Mouse (Mus musculus) cerebellum, adult 2 months (tissue): Measurements from ENCODE around the gene Slit1.

ENCODE experiments used
- CTCF ChIP-seq: fragments of 200-500 bp; IDR thresholded peaks from 2 replicates; pipeline ENCODE4 v1.5.1; 2011; ENCODE audit warnings: low read depth, mild to moderate bottlenecking, control low read depth, low read length, moderate library complexity, borderline replicate concordance; ENCODE audit not compliant: insufficient read depth
- POLR2A ChIP-seq: fragments of 200-500 bp; IDR thresholded peaks from 2 replicates; pipeline ENCODE4 v1.6.1; 2011; ENCODE audit warnings: low read length, control low read depth, borderline replicate concordance; ENCODE audit not compliant: insufficient read depth

DNA sequence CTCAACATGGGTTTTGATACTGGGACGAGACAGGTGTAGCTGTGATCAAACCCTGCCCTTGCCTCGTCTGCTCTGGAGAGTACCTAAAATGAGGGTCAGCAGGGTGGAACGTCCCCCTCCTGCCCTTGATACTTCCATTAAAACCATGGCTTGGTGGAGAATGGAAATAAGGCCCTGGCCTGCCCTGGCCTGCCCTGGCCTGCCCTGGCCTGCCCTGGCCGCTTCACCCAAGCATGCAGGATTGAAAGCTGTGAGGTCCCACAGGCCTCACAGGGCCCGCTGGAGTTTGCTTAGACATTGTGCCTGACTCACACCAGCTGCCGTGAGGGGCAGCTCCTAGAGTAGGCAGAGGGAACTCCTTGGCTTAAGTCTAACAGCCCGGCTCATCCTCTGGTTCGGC, 55.6 kb downstream of the Slit1 start:
- TF ChIP-seq CTCF: no peak
- TF ChIP-seq POLR2A: no peak
